Mouse (Mus musculus) activated CD4-positive, CD25-positive, alpha-beta regulatory T cell, adult 4 months (primary cell): Measurements from ENCODE around the gene Arpp21. TPM values are rescaled to one million over a fixed set of nuclear protein-coding genes. Genes with fewer than 3 reads are reported as not detected.
A peak's percentile ranks its signal among the peaks of the same experiment; 100 is the strongest.
"Not testable (repeated sequence)": the region's sequence is repeated elsewhere in the genome, so short reads cannot be mapped to it uniquely, and the experiment has no call there.

Source experiments
- ATAC-seq: one replicate; pipeline ENCODE4 v1.8.0; 2017
- polyA plus RNA-seq, 2 experiments: library from polyadenylated mRNA; unstranded; fragments of 100-300 nt; shearing (Covaris generic); gene quantifications; one replicate each; pipeline ENCODE4 v1.2.1; 2017

Gene Arpp21
- polyA plus RNA-seq, 2 experiments from 2014 or later: 0.75 TPM; not detected in 1

DNA sequence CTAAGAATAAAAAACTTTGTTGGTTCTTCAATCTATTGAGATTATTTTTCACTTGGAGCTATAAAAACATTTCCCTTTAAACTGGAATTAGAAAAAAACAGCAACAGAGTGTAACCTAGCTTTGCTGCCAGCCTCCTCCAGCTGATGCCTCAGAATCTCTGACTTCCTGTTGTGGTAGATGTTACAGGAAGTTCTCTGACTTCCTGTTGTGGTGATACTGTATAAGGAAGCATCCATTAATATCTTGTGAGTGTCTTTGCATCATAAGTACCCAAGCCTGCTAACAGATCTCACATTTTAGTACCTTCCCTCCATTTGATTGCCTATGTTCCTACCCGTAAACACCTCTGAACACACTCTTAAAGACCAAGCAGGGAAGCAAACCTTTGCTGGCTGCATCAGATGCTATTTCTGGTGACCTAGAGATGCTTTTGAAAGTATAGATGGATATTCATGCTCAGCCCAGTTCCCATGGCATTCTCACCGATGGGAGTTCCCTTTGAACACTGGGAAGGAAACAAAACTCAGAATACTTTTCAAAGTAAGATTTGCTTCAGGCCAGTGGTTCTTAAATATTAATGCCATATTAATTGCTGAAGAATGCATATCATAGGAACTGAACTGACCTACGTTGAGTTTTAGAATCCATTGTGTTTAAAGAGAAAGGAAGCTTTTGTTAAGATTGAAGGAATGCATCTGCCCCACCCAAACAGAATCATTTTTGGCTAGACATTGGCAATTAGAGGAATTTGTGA lies 134.7 kb downstream of the Arpp21 start:
- ATAC-seq: peak; percentile 63

GRCm38 (mm10) chr9:112098267-112098666 lies 137.5 kb downstream of the Arpp21 start:
- ATAC-seq: no peak

DNA sequence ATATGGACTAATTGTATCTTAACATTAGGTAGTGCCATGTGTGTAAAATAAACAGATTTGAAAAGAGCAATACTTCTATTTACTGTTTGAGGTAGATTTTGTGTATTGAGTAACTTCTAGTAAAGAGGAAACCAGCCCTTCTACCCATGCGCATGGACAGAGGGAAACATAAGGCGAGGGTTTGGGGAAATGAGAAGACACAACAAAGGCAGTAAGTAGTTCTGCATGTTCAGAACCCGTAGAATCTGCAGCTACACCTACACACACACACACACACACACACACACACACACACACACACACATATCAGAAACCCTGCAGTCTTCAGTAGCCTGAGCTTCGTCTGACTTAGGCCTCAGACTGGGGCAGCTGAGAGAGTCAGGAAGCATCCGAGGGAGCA lies 140.0 kb downstream of the Arpp21 start:
- ATAC-seq: no peak

DNA sequence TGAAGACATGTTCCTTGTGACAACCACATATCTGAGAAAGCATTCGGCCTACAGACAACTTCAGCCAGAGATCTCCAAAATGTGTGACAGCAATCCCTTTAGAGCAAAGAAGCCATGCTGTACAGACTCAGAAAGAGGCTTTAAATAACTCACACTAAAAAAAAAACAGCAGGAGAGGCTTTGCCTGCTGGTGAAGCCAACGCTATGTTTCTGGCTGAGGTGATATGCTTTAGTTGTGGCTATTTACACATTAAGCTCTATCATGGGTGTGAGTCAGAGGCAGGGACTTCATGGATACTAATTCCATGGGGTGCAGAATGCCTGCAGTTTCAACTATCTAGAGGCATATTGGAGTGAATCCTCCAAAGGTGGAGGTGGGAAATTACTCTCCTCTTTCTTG lies 140.5 kb downstream of the Arpp21 start:
- ATAC-seq: no peak

DNA sequence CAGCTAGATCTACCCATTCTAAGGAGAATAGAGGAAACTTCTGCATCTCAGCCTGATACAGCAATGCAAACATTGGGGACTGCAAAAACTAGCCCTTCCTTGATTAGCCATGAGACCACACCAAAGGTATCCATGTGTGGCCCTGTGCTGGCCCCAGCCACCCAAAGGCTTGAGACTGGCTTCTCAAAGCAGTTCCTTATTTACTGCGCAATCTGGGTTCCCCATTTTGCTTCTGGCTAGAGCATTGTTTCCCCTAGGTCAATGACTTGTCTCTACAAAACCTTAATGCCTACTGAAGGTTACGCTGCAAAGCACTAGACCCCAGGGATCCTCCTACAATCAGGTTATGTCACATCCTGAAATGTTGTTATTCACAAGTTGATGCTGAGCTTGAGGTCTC lies 156.8 kb downstream of the Arpp21 start:
- no peak for ATAC-seq

- no peak for ATAC-seq
Measured at GRCm38 (mm10) chr9:112078453-112078852, 157.3 kb downstream of the Arpp21 start.

GRCm38 (mm10) chr9:112075273-112075672 lies 160.5 kb downstream of the Arpp21 start:
- ATAC-seq: no peak

GRCm38 (mm10) chr9:112074872-112075271 lies 160.9 kb downstream of the Arpp21 start:
- ATAC-seq: no peak

DNA sequence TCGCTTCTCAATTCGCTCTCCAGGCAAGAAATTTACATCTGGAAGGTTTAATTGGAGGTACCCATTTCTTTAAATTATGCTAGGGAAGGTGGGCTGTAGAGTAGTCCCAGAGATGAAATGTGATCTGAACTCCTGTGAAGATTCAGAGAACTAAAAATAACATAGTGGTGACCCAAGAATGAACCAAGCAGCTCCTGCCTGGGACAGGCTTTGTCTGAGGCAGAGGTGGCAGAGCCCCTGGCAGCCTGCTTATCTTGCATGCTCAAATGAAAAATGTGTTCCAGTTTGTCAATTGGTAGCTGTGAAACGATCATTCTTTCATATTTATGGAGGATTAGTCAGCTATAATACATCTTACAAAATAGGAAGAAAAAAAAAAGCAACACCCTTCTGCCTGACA lies 164.4 kb downstream of the Arpp21 start:
- no peak for ATAC-seq

DNA sequence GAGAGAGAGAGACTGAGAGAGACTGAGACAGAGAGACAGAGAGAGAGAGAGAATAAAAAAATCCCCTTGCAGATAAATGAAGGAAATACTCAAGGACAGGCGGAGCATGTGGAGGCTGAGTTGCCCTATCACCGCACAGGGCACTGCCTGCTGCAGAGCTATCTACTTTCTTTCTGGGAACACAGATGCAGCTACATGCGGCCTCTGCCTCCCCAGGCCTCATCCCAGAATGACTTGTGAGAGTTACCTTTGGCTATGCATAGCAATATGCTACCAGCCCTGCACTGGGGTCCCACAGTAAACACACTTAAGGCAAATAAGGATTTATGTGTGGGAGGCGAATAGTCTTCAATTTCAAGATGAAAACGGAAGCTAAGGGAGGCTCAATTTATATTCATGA lies 164.8 kb downstream of the Arpp21 start:
- no peak for ATAC-seq

GRCm38 (mm10) chr9:112068250-112068649 lies 167.5 kb downstream of the Arpp21 start:
- no peak for ATAC-seq

GRCm38 (mm10) chr9:112060696-112061425 lies 174.9 kb downstream of the Arpp21 start:
- no peak for ATAC-seq

DNA sequence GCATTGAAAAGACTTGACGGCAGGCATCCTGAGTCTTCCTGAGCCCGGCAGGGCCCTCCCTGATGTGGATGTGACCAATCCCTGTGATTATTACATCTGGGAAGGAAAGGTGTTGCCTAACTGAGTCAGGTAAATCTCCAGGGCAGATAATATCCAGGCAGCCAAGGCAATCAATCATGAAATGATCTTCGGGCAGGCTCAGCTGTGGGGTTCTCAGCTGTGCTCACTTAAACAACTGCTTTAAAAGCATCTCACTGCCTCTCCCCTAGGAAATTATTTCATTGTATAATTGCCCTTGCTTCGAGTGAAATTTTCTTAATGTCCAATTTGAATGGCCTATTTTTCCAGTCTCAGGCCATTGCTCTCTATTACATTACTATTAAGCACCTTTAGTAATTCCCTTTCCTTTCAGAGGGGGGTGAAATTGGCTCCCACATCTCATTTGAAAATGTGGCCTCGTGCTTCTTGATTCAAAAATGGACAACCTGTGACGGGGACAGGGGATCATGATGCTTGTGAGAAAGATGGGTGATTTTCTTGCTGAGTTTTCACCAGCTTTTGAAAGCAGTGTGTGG lies 180.8 kb downstream of the Arpp21 start:
- no peak for ATAC-seq

GRCm38 (mm10) chr9:112047903-112048467 lies 187.8 kb downstream of the Arpp21 start:
- ATAC-seq: no peak

DNA sequence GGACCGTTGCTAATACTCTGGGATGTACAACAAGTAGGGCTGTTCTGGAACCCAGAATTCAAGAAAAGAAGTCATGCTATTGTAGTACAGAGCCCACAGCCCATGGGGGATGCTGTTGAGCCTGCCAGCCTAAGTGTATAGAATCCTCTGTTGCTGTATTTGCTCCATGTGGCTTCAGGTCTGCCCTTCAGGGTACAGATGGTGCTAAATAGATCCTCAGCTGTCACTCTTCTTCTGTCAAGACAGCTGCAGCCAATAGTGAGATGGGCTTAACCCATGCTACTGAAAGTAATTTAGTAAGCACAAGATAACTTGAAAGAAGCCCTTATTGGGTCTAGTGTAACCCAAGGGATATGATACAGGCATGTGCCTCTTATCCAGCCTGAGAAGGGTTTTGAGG lies 195.2 kb downstream of the Arpp21 start:
- ATAC-seq: no peak

- ATAC-seq: no peak
Measured at GRCm38 (mm10) chr9:112037732-112038131, 198.0 kb downstream of the Arpp21 start.

DNA sequence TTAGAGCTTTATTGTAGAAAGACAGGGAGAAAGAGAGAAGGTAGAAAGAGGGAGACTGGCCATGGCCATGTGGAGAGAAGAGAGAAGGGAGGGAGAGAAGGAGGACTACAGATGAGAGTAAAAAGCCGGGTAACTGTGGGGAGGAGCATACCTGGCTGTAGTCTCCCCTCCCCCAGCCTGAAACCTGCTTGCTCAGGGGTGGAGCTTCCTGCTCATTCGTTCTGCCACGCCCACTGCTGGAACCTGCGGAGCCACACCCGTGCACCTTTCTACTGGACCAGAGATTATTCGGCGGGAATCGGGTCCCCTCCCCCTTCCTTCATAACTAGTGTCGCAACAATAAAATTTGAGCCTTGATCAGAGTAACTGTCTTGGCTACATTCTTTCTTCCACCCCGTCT lies 201.9 kb downstream of the Arpp21 start:
- not testable (repeated sequence) for ATAC-seq

DNA sequence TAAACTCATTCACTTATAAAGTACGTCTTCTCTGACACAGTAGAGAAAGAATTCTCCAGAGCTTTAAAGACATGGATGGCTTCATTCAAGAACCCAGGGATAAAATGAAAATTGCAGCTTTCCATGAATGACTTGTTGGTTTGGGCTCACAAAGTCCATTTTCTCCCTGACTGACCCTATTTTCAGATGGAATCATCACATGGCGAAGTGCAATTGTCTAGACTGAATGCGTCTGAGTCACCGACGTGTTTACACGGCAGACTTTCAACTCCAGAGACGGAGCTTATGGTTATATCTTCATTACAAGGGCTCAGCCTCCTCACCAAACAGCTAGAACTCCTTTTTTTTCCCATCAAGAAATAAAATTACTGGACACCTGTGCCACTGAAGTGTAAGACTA lies 203.6 kb downstream of the Arpp21 start:
- no peak for ATAC-seq

GRCm38 (mm10) chr9:112023562-112024015 lies 212.1 kb downstream of the Arpp21 start:
- no peak for ATAC-seq

DNA sequence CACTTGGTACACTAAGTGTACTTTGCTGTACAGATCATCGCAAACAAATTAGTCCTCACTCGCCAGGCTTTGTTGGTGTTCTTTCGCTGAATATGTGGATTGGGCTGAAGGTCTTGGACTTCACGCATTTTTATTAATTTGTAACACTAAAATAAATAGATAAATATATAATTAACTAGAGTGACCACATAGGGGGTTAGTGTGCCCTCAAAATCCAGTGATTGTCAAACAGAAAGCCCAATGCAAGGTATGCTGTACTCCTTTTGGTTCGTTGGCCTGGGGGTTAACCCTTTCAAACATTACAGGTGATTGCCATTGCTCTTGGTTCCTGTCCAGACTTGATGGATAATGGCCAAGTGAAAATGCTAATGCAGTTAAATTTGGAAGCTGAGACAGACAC lies 212.6 kb downstream of the Arpp21 start:
- ATAC-seq: no peak
